In the genomic region with DNA sequence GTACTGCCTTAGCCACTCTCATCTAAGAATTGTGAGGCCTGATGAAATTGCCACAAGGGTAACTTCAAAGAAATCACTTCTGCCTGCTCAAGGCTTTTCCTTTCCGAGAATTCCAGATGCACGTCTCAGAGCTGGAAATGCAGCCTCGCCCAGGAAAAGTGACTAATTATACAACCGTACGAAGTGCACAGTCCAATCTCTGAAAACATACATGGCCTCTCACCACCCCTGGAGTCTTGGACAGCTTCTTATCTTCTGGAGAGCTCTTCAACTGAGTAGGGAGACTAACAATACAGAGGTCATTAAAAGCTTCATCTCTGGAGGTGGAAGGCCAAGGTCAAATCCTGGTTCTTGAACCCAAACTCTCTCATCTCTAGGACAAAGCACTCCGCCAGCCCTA, we compare ENCODE assay signal across 12 mouse cellular contexts. TPM values are rescaled to one million over a fixed set of nuclear protein-coding genes. Genes with fewer than 3 reads are reported as not detected.
DNase-seq lines count a peak whose midpoint lies in the region; ATAC-seq and TF ChIP-seq lines count a peak whose summit lies in the region.
"Had no signal": no experiment of that assay in that cellular context is flagged by ENCODE, and none has a peak within 500 bp of the region (broad histone marks: within the 10 kb centered on the region; RNA-seq: fewer than 3 reads in every experiment).

No protein-coding gene starts in this region.

- no peak overlapping the region for H3K27ac ChIP-seq in heart, embryonic 12.5 days (ENCODE audit: poor library complexity, severe bottlenecking)
- H3K27ac ChIP-seq in lung, postnatal 0 days (ENCODE audit: low read length), result peak overlapping the region; percentile 87
- H3K27ac ChIP-seq in embryonic facial prominence, embryonic 10.5 days (replicated peaks), result peak overlapping the region; percentile 95; the same call in 1 of the 2 replicates
- H3K27ac ChIP-seq in liver, postnatal 0 days (ENCODE audit: low read depth), result no peak overlapping the region

- no peak for TF ChIP-seq CTCF in lung, postnatal 0 days (IDR thresholded peaks at IDR 0.05)
- TF ChIP-seq CTCF in liver, postnatal 0 days (IDR thresholded peaks at IDR 0.05; ENCODE audit: low read depth), result no peak

- peak; percentile 80 for TF ChIP-seq EP300 in lung, postnatal 0 days (IDR thresholded peaks at IDR 0.05)
- peak; percentile 48 for TF ChIP-seq EP300 in liver, postnatal 0 days (IDR thresholded peaks at IDR 0.05; ENCODE audit: low read depth)

- WGBS in heart, embryonic 12.5 days, result 50% methylated on average over 6 of the region's 6 CpGs
- 33% methylated on average over 6 of the region's 6 CpGs for WGBS in lung, postnatal 0 days
- WGBS in embryonic facial prominence, embryonic 10.5 days, result 83% methylated on average over 6 of the region's 6 CpGs
- 67% methylated on average over 6 of the region's 6 CpGs for WGBS in liver, postnatal 0 days (ENCODE audit: insufficient replicate concordance)

- peaks cover 16% of the 10 kb centered on the region for H3K4me1 ChIP-seq in heart, embryonic 12.5 days (replicated peaks)
- H3K4me1 ChIP-seq in lung, postnatal 0 days (ENCODE audit: insufficient read depth, low read depth, low read length), result peaks cover 15% of the 10 kb centered on the region
- H3K4me1 ChIP-seq in embryonic facial prominence, embryonic 10.5 days, result peaks cover 24% of the 10 kb centered on the region
- H3K4me1 ChIP-seq in liver, postnatal 0 days (ENCODE audit: insufficient read depth), result peaks cover 35% of the 10 kb centered on the region

- H3K36me3 ChIP-seq in heart, embryonic 12.5 days, result no peaks in the 10 kb centered on the region
- H3K36me3 ChIP-seq in lung, postnatal 0 days (ENCODE audit: insufficient read depth, low read length), result no peaks in the 10 kb centered on the region
- no peaks in the 10 kb centered on the region for H3K36me3 ChIP-seq in embryonic facial prominence, embryonic 10.5 days (replicated peaks)
- H3K36me3 ChIP-seq in liver, postnatal 0 days (replicated peaks; ENCODE audit: insufficient read depth, low read length), result no peaks in the 10 kb centered on the region
- H3K36me3 ChIP-seq: heart, embryonic 13.5 days had no signal

- no peak overlapping the region for H3K4me2 ChIP-seq in heart, embryonic 12.5 days
- no peak overlapping the region for H3K4me2 ChIP-seq in lung, postnatal 0 days (replicated peaks; ENCODE audit: low read depth, low read length)
- no peak overlapping the region for H3K4me2 ChIP-seq in liver, postnatal 0 days (ENCODE audit: low read depth, low read length)

- no peak overlapping the region for H3K4me3 ChIP-seq in heart, embryonic 12.5 days
- no peak overlapping the region for H3K4me3 ChIP-seq in lung, postnatal 0 days (ENCODE audit: low read depth, low read length)
- H3K4me3 ChIP-seq in embryonic facial prominence, embryonic 10.5 days, result no peak overlapping the region
- H3K4me3 ChIP-seq in liver, postnatal 0 days (ENCODE audit: low read depth, low read length), result no peak overlapping the region

- no peaks in the 10 kb centered on the region for H3K9me3 ChIP-seq in heart, embryonic 12.5 days (replicated peaks)
- H3K9me3 ChIP-seq in lung, postnatal 0 days (ENCODE audit: low read length), result no peaks in the 10 kb centered on the region
- no peaks in the 10 kb centered on the region for H3K9me3 ChIP-seq in embryonic facial prominence, embryonic 10.5 days
- no peaks in the 10 kb centered on the region for H3K9me3 ChIP-seq in liver, postnatal 0 days (ENCODE audit: low read length)
- H3K9me3 ChIP-seq: heart, embryonic 13.5 days had no signal

- peak; percentile 93 for DNase-seq in heart, adult 11 months
- DNase-seq in lung, postnatal 0 days (ENCODE audit: low spot score), result peak; percentile 43
- DNase-seq in lung, postnatal 14 days, result no peak
- no peak for DNase-seq in embryonic facial prominence, embryonic 10.5 days (ENCODE audit: low spot score)
- DNase-seq in liver, postnatal 0 days, result no peak
- DNase-seq in embryo, embryonic 9.5 days (ENCODE audit: extremely low spot score), result no peak
- DNase-seq: adrenal gland, adult 8-10 months; cerebellum, postnatal 36 days; kidney, adult 18-20 months had no signal

- no peak overlapping the region for H3K9ac ChIP-seq in heart, embryonic 12.5 days
- no peak overlapping the region for H3K9ac ChIP-seq in lung, postnatal 0 days (replicated peaks; ENCODE audit: low read depth)
- H3K9ac ChIP-seq in liver, postnatal 0 days (replicated peaks), result no peak overlapping the region

- no peak for ATAC-seq in heart, embryonic 12.5 days (ENCODE audit: insufficient number of reproducible peaks, low FRiP score)
- ATAC-seq in lung, postnatal 0 days, result peak; percentile 8; the same call in 1 of the 2 replicates
- ATAC-seq in liver, postnatal 0 days, result no peak
- no peak for ATAC-seq in activated CD4-positive, CD25-positive, alpha-beta regulatory T cell, adult 4 months

- H3K27me3 ChIP-seq in heart, embryonic 12.5 days (replicated peaks), result no peaks in the 10 kb centered on the region
- no peaks in the 10 kb centered on the region for H3K27me3 ChIP-seq in lung, postnatal 0 days (replicated peaks; ENCODE audit: insufficient read depth, low read length)
- H3K27me3 ChIP-seq in embryonic facial prominence, embryonic 10.5 days (replicated peaks; ENCODE audit: low read depth, poor library complexity, severe bottlenecking), result no peaks in the 10 kb centered on the region
- no peaks in the 10 kb centered on the region for H3K27me3 ChIP-seq in liver, postnatal 0 days (ENCODE audit: insufficient read depth, low read length)
- H3K27me3 ChIP-seq: heart, embryonic 13.5 days had no signal

RNA-seq across cellular contexts. Expression of a gene that starts 1.2 kb away (rescaled TPM):
- polyA plus RNA-seq in heart, embryonic 12.5 days (2016; fragmentation: Nextera tagmentation; extraction: Ambion mirVana), result 97.1 and 98.8 TPM in 2 replicates
- 94.0 and 94.2 TPM in 2 replicates for polyA plus RNA-seq in lung, postnatal 0 days (2015; fragmentation: Nextera tagmentation; extraction: Ambion mirVana)
- 120 and 123 TPM in 2 replicates for polyA plus RNA-seq in embryonic facial prominence, embryonic 10.5 days (2016; fragmentation: Nextera tagmentation; extraction: Ambion mirVana)
- 47.6 and 49.2 TPM in 2 replicates for polyA plus RNA-seq in liver, postnatal 0 days (2015; fragmentation: Nextera tagmentation; extraction: Ambion mirVana)
- polyA plus RNA-seq in activated CD4-positive, CD25-positive, alpha-beta regulatory T cell, adult 4 months (2017; shearing (Covaris generic)), result 100 to 1,000 TPM; 115 to 134 TPM

RNA-seq across cellular contexts. Expression of a gene that starts 48.1 kb away (rescaled TPM):
- polyA plus RNA-seq in heart, embryonic 12.5 days (2016; fragmentation: Nextera tagmentation; extraction: Ambion mirVana), result 5.9 and 7.0 TPM in 2 replicates
- 4.2 and 5.6 TPM in 2 replicates for polyA plus RNA-seq in lung, postnatal 0 days (2015; fragmentation: Nextera tagmentation; extraction: Ambion mirVana)
- 16.4 and 16.5 TPM in 2 replicates for polyA plus RNA-seq in embryonic facial prominence, embryonic 10.5 days (2016; fragmentation: Nextera tagmentation; extraction: Ambion mirVana)
- 2.1 and 2.8 TPM in 2 replicates for polyA plus RNA-seq in liver, postnatal 0 days (2015; fragmentation: Nextera tagmentation; extraction: Ambion mirVana)
- polyA plus RNA-seq in activated CD4-positive, CD25-positive, alpha-beta regulatory T cell, adult 4 months (2017; shearing (Covaris generic)), result 1 to 10 TPM; 4.0 to 4.8 TPM

RNA-seq across cellular contexts. Expression of a gene that starts 59.4 kb away (rescaled TPM):
- polyA plus RNA-seq in heart, embryonic 12.5 days (2016; fragmentation: Nextera tagmentation; extraction: Ambion mirVana), result 3.5 and 3.8 TPM in 2 replicates
- 29.7 and 31.8 TPM in 2 replicates for polyA plus RNA-seq in lung, postnatal 0 days (2015; fragmentation: Nextera tagmentation; extraction: Ambion mirVana)
- polyA plus RNA-seq in embryonic facial prominence, embryonic 10.5 days (2016; fragmentation: Nextera tagmentation; extraction: Ambion mirVana), result 3.7 and 4.9 TPM in 2 replicates
- polyA plus RNA-seq in liver, postnatal 0 days (2015; fragmentation: Nextera tagmentation; extraction: Ambion mirVana), result 8.7 and 9.5 TPM in 2 replicates
- 10 to 100 TPM; 67.8 to 77.8 TPM for polyA plus RNA-seq in activated CD4-positive, CD25-positive, alpha-beta regulatory T cell, adult 4 months (2017; shearing (Covaris generic))

Comparison
In these comparisons a context has a peak if more than half of its experiments do, and no peak if none do; other contexts are left out.
1. DNase-seq: peak in heart, adult 11 months (single experiment) and lung, postnatal 0 days (single experiment); none in lung, postnatal 14 days (single experiment), embryonic facial prominence, embryonic 10.5 days (single experiment), liver, postnatal 0 days (single experiment) and embryo, embryonic 9.5 days (single experiment).
2. H3K27ac ChIP-seq: peak in lung, postnatal 0 days (single experiment) and embryonic facial prominence, embryonic 10.5 days (single experiment); none in heart, embryonic 12.5 days (single experiment) and liver, postnatal 0 days (single experiment).